8 mouse cellular contexts compared by ENCODE assay signal in genomic region chr6:80019189-80019860, GRCm38 (mm10). TPM values are rescaled to one million over a fixed set of nuclear protein-coding genes. Genes with fewer than 3 reads are reported as not detected.
A peak's percentile ranks its signal among the peaks of the same experiment; 100 is the strongest.
DNase-seq lines count a peak whose midpoint lies in the region; ATAC-seq and TF ChIP-seq lines count a peak whose summit lies in the region.

No protein-coding gene starts in this region.

- ATAC-seq in intestine, embryonic 15.5 days = no peak

- no peak for TF ChIP-seq CTCF in olfactory bulb, adult 2 months (IDR thresholded peaks at IDR 0.05; ENCODE audit: insufficient read depth, low read depth, low read length)

- H3K4me3 ChIP-seq in forebrain, embryonic 10.5 days = peak overlapping the region; percentile 52
- peak overlapping the region; percentile 27 for H3K4me3 ChIP-seq in intestine, embryonic 15.5 days (replicated peaks)
- peak overlapping the region; percentile 67 for H3K4me3 ChIP-seq in olfactory bulb, adult 2 months (ENCODE audit: insufficient read depth, low read depth, low read length)

- H3K27me3 ChIP-seq in forebrain, embryonic 10.5 days (ENCODE audit: poor library complexity, severe bottlenecking) = no peaks in the 10 kb centered on the region
- no peaks in the 10 kb centered on the region for H3K27me3 ChIP-seq in intestine, embryonic 15.5 days (replicated peaks)

- peaks cover 16% of the 10 kb centered on the region for H3K4me1 ChIP-seq in forebrain, embryonic 10.5 days
- no peaks in the 10 kb centered on the region for H3K4me1 ChIP-seq in intestine, embryonic 15.5 days (replicated peaks)
- H3K4me1 ChIP-seq in olfactory bulb, adult 2 months (ENCODE audit: control insufficient read depth, insufficient read depth, low read length) = peaks cover 4% of the 10 kb centered on the region; the same call in 1 of the 2 replicates

- H3K27ac ChIP-seq in forebrain, embryonic 10.5 days = 0 out of 2 replicates have a peak overlapping the region, but pooled peaks have one; percentile 30
- no peak overlapping the region for H3K27ac ChIP-seq in intestine, embryonic 15.5 days
- H3K27ac ChIP-seq in olfactory bulb, adult 2 months (ENCODE audit: insufficient read depth, low read depth, low read length) = peak overlapping the region; percentile 94

- H3K9ac ChIP-seq in intestine, embryonic 15.5 days = no peak overlapping the region

- no peaks in the 10 kb centered on the region for H3K9me3 ChIP-seq in forebrain, embryonic 10.5 days
- no peaks in the 10 kb centered on the region for H3K9me3 ChIP-seq in intestine, embryonic 15.5 days

- 1% methylated on average over 14 of the region's 14 CpGs for WGBS in forebrain, embryonic 10.5 days
- WGBS in intestine, embryonic 15.5 days = 3% methylated on average over 14 of the region's 14 CpGs
- WGBS in olfactory bulb, adult 2 months = under 1% methylated on average over 13 of the region's 14 CpGs

- peak overlapping the region; percentile 60 for H3K4me2 ChIP-seq in intestine, embryonic 15.5 days (replicated peaks)

- no peaks in the 10 kb centered on the region for H3K36me3 ChIP-seq in forebrain, embryonic 10.5 days (replicated peaks)
- H3K36me3 ChIP-seq in intestine, embryonic 15.5 days = no peaks in the 10 kb centered on the region

- no peak for TF ChIP-seq POLR2A in olfactory bulb, adult 2 months (IDR thresholded peaks at IDR 0.05; ENCODE audit: insufficient read depth, low read depth, low read length)

- DNase-seq in left cerebral cortex, postnatal 36 days (ENCODE audit: low spot score in 2 of 2) = peak; percentile 23 to 28
- DNase-seq in left cerebral cortex, adult 9 months (ENCODE audit: low spot score in 2 of 2) = no peak
- peak; percentile 20 for DNase-seq in forebrain, embryonic 10.5 days (ENCODE audit: extremely low spot score, low spot score)
- no peak for DNase-seq in gastrocnemius, postnatal 4 days (ENCODE audit: low spot score in 2 of 2)
- no peak for DNase-seq in adrenal gland, adult 8-10 months
- no peak for DNase-seq in urinary bladder, postnatal 14 days (ENCODE audit: low spot score)

- intact Hi-C loops in left cerebral cortex, postnatal 36 days (cut with DNase I) = no loop called here

RNA-seq across cellular contexts. Expression of gene Lrrtm4, which starts 0.6 kb away (rescaled TPM):
- total RNA-seq in left cerebral cortex, postnatal 36 days (2021) = 10 to 100 TPM; 55.9 to 76.8 TPM
- polyA plus RNA-seq in forebrain, embryonic 10.5 days (2016; fragmentation: Nextera tagmentation; extraction: Ambion mirVana) = 0.31 and 1.4 TPM in 2 replicates
- polyA plus RNA-seq in intestine, embryonic 15.5 days (2015; fragmentation: Nextera tagmentation; extraction: Ambion mirVana) = 0.85 and 0.90 TPM in 2 replicates
- polyA plus RNA-seq in olfactory bulb, adult 2 months (2012; ENCODE audit: insufficient read depth, insufficient read length, low replicate concordance, missing spikeins) = not detected in 2 replicates
- total RNA-seq in gastrocnemius, postnatal 4 days (2021) = under 1 TPM; 0.86 to 0.98 TPM
- total RNA-seq in adrenal gland, adult 8-10 months (2022) = 1 to 10 TPM; 4.6 to 7.8 (median 6.7) TPM

Comparison
In these comparisons a context has a peak if more than half of its experiments do, and no peak if none do; other contexts are left out.
1. DNase-seq: peak in left cerebral cortex, postnatal 36 days (2 of 2) and forebrain, embryonic 10.5 days (single experiment); none in left cerebral cortex, adult 9 months (0 of 2), gastrocnemius, postnatal 4 days (0 of 2), adrenal gland, adult 8-10 months (single experiment) and urinary bladder, postnatal 14 days (single experiment).
2. RNA of gene Lrrtm4, which starts 0.6 kb away (total RNA-seq): 55.9 to 76.8 TPM in left cerebral cortex, postnatal 36 days; 4.6 to 7.8 TPM in adrenal gland, adult 8-10 months and 0.86 to 0.98 TPM in gastrocnemius, postnatal 4 days; every median in the first group is over 4 times any median in the second.
3. Peak in every context shown above with its lines, with median percentiles within 50 percentile points of each other: H3K4me3 ChIP-seq.